Mouse (Mus musculus) brain, embryonic 14.5 days (tissue): ENCODE measurements around the gene Nkx2-1.

Experiments
- CTCF ChIP-seq: fragments of 200-500 bp; IDR thresholded peaks from 2 replicates; pipeline ENCODE4 v1.5.1; 2012; ENCODE audit warnings: inconsistent platforms, mild to moderate bottlenecking, moderate library complexity, borderline replicate concordance; ENCODE audit not compliant: insufficient read depth, insufficient read length; ENCODE audit errors: extremely low read depth
- POLR2A ChIP-seq: fragments of 200-500 bp; IDR thresholded peaks from 2 replicates; pipeline ENCODE4 v1.6.1; 2012; ENCODE audit warnings: mild to moderate bottlenecking, inconsistent platforms, borderline replicate concordance; ENCODE audit not compliant: poor library complexity, insufficient read depth, insufficient read length, severe bottlenecking; ENCODE audit errors: extremely low read depth

DNA sequence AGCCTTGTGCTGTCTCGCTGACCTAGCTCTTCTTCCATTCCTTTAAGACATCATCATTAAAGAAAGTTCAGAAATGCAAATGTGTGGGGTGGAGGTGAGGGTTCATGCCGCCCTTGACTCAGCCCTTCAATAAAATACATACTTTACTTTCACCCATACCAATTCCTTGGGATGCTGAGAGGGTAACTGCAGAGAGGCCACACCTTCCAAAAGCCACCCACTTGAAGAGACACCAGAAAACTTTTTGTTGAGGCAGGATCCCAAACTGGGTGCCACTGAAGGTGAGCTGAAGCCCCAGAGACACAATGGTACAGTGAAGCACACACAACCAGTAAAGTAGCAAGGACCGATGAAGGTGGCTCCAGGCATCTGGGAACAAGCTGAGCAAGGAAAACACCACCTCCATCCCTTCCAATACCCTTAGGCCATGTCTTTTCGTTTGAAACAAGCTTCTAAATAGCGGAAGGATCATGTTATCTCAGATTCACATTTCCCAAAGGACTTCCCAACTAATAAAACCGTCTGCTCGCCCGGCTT lies 8.6 kb downstream of the Nkx2-1 start:
- TF ChIP-seq CTCF (no peak), POLR2A (no peak)
